Mouse (Mus musculus) fat pad, adult 2 months (tissue): Measurements from ENCODE around the gene Rbm20.

Experiments used
- DNase-seq: peaks from one replicate; pipeline ENCODE4 v3.0.0-alpha.2; 2011; ENCODE audit warnings: low read depth, low spot score; ENCODE audit errors: extremely low read depth

The Rbm20 gene

DNA sequence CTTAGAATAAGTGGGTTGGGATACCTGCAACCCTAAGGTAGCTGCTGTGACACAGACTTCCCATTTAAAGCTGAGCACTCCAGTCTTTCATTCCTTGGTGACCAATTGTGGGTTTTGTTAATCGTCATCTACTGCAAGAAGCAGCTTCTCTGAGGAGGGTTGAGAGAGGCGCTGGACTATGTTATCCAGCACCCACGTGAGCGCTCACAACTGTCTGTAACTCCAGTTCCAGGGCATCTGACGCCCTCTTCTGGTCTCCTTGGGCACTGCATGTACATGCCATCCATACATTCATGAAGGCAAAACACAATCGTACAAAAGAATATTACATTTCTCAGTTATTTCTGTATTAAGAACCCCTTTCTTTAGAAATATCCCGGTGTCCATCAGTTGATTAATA is 75.9 kb downstream of the Rbm20 start:
- no peak for DNase-seq

DNA sequence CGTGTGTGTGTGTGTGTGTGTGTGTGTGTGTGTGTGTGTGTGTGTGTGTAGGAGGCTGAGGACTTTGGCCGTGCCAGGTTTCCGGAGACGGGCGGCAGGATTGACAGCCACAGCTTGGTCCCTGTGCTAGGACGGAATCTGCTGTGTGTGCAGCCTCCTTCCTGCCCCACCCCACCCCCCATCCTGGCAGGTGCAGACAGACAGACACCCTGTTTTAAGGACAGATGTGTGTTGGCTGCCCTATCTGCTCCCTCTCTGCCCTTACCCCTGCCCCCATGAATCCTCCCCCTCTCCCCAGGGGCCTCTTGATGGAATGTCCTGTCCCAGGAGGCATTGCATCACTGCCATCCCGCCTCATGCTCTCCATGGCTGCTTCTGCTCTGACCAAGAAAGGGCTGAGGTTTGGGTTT is 77.3 kb downstream of the Rbm20 start:
- DNase-seq: no peak

DNA sequence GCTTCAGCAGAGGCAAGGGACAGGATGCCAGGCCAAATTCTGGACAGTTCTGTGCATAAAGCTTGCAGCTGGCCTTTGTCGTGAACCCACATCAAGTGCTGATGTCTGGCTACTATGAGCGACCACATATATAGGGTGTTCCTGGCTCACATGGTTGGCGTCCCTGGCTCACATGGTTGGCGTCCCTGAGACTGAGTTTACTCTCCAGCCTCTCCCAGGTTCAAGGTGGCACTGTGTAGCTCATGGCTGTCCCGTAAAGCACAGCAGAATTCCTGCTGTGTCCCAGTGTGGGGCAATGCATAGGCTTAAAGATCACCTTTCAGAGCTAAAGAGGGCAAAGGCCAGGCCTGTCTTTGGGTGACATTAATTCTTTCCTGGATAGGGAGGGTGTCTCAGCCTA is 78.2 kb downstream of the Rbm20 start:
- no peak for DNase-seq

DNA sequence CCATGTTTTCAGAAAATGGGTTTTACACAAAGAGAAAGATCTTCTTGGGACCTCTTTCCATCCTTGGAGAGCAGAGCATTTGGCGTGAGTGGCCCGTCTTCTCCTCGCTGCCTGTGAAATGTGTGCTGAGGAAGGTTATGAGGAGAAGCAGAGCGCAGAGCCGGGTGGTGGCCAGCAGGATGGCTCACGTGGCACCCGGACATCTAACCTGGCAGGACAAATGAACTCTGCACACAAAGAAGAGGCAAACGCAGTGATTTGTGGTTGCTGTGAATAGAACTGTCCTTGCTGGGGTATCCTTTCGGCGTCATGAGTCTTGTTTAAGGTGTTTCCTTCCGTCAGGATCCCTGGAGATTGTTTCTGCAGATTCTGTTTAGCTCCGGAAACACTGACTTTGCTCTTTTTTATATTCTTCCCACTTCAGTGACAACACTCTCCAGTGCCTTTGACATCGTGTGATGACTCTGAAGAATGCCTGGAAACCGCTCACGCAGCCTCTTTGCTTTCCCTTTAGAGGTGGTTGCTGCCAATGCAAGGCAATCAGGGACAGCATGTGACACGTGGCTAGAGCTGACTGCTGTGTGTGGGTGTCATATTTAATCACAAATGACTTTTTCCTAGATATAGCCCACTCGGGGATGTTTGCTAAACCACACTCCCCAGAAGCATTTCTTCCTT is 80.5 kb downstream of the Rbm20 start:
- DNase-seq: no peak

DNA sequence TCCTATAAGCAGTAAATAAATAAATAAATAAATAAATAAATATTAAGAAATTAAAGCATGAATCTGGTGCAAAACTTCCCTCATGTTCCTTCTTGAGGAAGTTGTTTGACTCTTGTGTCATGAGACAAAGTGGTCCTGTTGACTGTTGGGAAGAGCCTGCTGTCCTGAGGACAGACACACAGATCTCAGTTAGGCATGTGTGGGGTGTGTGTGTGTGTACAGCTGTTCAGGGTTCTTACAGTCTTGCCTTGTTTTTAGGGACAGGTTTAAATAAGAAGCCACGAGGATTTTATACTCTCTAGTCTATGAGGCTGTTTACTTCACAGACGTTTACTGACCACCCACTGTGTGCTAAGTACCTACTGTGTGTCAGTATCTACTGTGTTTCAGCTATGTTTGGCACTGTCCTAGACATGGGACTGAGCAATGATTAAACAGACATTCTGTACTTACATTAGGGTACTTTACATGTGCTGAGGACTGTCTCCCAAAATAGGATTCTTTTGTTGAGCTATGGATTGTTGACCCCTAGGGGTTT is 81.8 kb downstream of the Rbm20 start:
- no peak for DNase-seq

DNA sequence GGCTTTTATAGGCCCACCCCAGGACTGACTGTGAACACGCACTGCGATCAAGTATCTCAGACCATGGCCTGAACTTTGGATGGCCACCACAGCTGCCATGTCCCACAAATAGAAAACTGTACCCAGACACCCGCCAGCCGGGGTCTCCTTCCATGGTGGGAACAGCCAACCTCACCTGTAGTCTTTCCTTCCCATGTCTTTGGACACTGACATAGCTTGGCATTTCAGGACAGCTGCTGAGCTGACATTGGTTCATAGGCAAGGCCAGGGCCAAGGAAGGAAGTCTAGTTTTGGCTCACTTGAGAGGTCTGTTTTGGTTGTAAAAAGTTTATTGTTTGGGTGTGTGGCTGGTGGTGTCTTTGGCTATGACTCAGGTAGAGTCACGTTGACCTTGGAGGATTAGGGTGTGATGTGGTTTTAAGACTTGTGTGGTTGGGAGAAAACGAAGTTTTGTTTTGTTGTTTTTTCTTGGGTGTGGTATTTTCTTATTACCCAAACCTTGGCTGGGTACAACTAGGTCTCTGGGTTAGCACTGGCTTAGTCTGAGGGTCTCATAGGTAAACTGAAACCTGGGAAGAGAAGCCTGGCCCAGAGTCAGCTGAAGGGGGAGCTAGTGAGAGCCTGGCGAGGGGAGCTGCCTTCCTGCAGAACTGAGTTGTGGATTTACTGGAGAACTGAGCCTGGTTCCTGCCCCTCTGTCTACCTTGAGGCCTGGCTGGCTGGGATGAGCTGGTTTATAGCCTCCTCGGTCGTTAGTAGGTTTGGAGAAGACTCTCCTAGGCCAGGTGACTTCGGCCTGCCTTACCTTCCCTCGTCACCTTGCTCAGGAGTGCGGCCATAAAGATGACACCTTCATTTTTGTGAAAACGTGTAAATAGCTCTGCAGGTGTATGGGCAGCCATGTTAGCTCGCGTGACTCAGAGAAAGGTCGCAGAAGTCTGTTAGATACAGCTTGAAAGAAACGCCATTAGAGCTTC is 83.3 kb downstream of the Rbm20 start:
- no peak for DNase-seq

DNA sequence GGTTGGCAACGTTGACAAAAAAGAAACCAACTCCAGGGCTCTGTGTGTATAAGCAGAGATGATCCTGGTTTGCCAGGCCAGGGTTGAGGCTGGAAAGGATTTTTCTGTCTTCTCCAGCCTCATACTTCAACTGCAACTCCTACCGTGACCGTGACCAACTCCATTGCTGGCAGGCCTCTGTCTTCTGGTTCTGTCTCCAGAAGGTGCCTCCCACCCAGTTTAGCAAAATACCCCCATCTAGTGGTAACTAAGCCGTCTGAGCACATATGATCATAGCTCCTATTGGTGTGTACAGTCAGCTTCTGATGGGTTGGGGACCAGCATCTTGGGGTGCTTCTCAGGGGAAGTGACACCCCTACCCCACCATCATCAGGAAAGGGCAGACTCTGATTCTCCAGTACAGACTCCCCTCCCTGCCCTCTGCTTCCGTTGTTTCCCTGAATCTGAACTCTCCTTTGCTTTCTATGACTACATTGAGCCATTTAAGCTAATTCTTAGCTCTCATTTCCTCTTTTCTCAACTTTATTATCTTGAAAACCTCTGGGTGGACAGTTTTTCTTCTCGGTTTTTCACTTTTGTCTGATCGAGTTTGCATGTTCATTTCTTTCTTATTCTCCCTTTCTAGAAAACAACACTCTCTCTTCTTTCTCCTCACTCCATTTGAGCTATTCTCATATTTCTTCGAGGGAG is 85.8 kb downstream of the Rbm20 start:
- DNase-seq: no peak

DNA sequence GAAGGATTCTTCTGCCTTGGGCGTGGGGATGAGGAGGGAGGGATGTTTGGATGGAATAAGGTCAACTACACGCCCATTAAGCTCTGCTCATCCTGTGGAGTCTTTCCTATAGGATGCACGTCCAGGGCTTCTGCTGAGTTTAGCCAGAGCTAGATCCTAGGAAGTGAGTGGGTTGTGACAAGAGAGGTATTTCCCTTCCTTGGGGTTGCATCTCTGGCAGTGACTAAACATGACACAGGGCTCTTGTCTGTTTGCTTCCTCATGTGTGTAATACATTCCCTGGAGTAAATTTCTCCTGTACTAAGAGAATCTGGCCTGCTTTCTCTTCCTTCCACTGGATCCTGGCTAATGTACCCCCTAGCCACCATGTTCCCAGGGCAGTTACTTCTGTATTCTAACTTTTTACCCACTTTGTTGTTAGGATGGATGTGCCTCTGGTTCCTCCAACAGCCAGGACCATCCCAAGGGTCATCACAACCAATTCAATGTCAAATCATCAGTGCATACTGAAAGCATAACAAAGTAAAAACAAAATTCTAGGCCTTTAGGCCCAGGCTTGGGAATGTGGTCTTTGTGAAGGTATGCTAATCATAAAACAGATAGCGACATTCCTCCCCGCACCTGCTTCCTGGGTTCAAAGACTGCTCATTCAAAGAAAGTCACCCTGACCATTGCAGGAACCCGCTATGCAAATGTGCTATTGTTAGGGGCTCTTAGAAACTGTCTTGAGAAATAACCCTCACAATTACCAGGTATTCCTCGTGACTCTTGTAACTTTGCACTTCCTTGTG is 87.8 kb downstream of the Rbm20 start:
- no peak for DNase-seq

DNA sequence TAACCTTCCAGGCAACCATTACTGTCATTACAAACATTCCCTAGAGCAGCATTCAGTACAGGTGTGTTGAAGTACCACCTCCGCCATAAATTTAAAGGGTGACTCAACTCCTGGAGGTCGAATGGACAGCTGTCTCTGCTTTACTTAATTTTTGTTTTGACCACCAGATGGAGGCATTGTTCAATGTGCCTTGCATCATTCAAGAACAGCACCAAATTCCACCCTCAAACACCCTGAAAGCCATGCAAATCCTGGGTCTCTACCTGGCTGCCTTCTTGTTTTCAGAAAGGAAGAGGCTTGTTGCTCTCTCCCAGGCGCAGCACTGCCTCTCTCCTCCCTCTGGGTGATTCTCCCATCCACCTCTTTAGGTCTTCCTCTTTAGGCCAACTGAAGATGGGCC is 91.4 kb downstream of the Rbm20 start:
- DNase-seq: no peak

DNA sequence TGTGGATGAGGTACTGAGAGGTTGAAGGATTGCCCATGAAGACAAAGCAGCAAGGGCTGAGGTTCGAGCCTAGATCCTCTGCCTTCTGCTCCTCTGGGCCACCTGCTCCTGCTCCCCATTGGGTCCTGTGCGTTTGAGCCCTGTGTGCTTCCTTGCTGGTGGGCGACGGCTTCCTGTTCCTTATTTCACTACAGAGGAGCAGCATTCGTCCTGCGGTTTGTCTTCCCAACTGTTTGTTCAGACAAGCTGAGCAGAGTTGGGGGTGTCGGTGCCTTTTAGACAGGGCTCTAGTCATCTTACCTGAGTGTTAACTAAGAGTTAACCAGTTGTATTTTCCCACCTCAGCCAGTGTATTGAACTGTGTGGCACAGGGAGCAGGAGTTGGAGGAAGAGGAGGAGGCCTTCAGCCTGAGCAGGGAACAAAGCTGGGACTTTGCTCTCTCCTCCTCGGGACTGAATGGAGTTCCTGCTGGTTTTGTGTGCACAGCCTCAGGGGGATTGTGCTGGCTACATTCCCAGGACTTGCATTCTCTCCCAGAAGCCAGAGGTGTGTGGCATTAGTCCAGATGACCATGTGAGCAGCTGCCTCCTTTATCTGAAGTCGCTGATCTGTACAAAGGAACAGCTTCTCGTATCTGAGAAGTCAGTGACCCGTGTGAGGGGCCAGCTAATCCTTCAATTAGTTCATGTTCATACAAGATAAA is 97.0 kb downstream of the Rbm20 start:
- peak; percentile 61 for DNase-seq

DNA sequence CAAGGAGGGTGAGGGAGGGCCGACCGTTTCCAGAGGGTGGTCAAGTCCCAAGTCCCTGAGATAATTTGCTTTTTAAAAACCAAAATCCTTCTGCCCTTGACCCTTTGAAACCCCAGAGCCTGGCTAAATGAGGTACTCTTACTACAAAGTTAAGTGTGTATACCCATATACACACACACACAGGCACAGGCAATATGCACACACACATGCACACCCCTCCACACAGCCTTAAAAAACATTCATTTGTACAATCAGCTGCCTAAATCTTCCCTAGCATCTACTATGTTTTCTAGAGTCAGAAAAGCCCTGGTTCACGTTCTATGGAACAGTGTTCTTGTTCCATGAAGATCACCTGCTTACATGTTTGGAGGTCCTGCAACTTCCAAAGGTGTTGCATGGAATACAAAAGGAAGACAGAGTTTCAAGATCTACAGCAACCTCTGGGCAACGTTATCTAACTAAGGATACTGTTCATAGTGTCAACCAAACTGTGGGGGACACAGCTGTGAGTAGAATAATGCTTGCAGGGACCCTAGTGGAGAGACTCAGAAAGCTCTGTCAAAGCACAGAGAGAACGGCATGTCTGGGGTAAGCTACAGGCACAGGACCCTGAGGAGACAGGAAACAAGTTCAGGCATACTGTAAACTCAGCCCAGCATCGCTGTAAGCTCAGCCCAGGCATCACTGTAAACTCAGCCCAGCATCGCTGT is 97.7 kb downstream of the Rbm20 start:
- DNase-seq: no peak

DNA sequence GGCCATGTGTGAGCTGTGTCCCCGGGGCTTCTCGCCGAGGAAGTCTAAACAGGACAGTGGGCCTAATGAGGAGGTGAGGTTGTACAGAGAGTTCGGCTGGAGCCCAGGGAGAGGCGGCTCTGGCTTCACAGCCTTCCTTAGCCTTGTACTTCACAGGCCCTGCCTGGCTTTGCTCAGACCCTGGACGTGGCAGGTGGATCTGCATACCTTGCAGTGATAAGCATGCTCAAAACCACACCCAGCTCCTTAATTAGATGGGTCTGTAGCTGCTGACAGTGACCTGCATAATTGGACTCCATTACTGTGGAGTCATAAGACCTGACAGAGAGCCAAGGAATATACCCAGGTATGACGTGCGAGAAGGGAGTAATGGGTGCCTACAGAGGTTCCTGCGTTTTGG is 102.3 kb downstream of the Rbm20 start:
- no peak for DNase-seq

DNA sequence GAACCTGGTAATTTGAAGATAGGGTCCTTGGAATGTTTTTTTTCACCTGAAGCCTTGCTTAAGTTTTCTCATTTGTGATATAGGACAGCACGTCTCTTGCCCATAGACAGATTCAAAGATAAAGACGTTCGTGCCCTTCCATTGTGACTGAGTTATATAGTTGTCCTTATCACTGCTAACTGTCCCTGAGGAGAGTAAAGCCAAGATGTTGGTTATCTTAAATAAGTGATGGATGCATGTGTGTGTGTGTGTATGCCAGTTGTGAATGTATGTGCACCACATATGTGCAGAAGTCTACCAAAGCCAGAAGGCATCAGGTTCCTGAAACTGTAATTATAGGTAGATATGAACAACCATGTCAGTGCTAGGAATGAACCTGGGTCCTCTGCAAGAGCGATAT is 102.7 kb downstream of the Rbm20 start:
- no peak for DNase-seq

DNA sequence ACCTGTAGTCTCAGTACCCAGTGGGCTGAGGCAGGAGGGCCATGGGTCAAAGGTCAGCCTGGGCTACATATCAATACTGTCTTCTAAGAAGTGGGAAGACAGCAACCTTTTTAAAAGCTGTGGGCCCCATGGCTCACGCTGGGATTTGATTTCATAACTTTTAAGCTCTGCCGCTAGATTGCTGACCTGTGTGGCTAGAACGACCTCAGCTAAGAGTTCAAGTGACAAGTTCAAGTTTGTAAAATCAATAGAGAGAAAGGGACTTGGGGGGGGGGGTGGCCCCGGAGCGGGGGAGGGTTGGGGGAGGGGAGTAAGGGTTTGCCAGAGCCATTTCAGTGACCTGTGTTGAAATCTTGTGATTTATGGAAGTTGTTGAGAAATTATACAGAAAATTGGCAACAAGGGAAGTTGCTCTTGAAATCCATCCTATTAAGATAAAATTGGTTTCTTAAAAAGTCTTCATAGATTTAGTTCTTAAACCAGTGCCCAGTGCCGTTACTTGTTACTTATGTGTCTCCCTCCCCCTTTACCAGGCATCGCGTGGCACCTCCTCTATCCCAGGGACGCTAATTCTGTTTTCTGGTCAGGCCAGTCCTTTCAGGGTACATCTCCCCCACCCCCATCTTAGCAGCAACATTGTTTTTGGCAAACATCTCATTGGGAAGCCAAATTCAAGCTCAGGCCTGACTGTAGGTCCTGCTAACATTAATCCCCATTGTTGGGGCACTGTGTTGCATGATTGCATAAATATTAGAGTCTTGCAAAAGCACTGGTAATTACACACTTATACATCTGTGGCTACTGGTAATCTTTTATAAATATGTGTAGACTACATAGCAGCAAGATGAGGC is 103.9 kb downstream of the Rbm20 start:
- DNase-seq: peak; percentile 93

DNA sequence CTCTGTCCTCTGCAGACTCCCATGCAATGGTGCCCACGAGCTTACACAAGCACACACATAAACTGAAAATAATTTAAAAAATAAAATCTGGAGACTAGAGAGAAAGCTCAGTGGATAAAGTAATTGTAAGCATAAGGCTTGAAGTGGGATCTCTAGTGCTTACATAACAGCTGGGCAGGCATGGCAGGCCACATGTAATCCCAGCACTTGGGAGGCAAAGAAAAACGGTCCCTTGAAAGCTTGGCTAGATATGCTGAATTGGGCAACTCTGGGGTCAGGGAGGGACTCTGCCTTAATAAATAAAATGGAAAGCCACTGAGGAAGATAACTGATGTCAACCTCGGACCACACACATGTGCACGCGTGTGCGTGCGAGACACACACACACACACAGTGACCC is 104.7 kb downstream of the Rbm20 start:
- peak; percentile 67 for DNase-seq

DNA sequence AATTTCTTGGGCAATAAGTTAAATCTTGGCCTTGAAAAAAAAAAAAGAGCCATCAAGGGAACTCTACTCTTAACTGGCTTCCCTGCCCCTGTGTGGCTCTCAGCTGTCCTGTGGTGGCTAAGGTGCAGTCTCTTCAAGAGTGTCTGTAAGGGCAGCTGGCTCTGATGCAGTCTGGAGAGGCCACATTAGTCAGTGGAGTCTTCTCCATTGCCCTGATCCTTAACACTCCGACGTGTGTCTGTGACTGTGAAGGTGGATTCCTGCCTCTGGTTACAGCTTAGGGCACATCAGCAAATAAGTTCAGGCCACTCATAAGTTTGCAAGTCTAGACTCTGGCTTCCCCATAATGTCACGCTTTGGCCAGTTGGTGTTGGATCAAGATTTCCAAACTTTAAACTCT is 108.2 kb downstream of the Rbm20 start:
- no peak for DNase-seq

DNA sequence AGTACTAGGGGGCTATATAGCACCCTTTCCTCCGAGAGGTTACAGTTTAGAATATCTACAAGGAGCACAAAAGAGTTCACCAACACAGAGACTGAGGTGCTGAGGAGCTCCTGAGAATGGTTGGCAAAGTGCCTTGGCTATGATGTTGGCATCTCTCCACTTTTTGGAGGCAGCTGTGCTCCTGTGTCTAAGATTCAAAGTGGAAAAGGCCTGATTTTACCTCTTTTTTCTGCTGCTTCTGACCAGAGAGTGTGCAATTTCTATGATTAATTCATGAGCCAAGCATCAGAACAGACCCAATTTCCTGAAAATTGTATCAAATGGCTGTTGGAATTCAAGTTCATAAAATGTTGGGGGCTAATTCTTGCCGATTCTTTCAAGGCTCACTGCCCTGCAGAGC is 109.1 kb downstream of the Rbm20 start:
- no peak for DNase-seq

DNA sequence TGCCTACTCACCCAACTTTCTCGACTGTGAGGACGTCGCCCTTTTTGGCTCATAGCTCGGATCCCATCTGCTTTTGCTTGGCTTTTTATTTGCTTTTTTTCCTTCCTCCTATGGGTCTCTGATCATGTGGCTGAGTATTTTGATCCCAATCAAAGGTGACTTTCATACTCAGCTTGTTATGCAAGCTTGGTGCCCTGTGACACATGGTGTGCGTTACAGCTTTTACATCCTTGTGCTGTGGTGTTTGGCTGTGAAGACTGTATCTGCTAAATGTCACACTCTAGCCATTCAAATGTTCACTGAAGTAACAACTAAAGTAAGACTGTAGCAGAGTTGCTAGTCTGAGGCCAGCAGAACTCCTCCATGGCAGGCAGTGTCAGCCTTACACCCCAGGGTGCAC is 109.7 kb downstream of the Rbm20 start:
- DNase-seq: no peak
